Mouse (Mus musculus): ENCODE results near the gene Gm20388. TPM values are rescaled to one million over a fixed set of nuclear protein-coding genes. Genes with fewer than 3 reads are reported as not detected.

The Gm20388 gene
- polyA plus RNA-seq, 1 experiment from 2014 or later, result 1.4 TPM

GRCm38 (mm10) chr8:123134149-123134713 lies 3223.6 kb downstream of the Gm20388 start:
- Histone ChIP-seq H3K4me3 (ENCODE audit: low read depth, low read length) (no peak overlapping the region), H3K27me3 (ENCODE audit: control insufficient read depth, insufficient read depth, low read depth, low read length) (no peaks in the 10 kb centered on the region), H3K9me3 (replicated peaks; ENCODE audit: control insufficient read depth, low read length) (peaks cover 3% of the 10 kb centered on the region; the same call in 1 of the 2 replicates), H3K4me1 (ENCODE audit: control insufficient read depth, low read depth, low read length) (no peaks in the 10 kb centered on the region), H3K36me3 (ENCODE audit: control insufficient read depth, insufficient read depth) (no peaks in the 10 kb centered on the region), H3K4me2 (ENCODE audit: low read depth, low read length) (no peak overlapping the region), H3K27ac (ENCODE audit: low read length) (no peak overlapping the region), H3K9ac (ENCODE audit: low read depth, low read length) (no peak overlapping the region)
- WGBS (ENCODE audit: insufficient replicate concordance), result 70% methylated on average over 11 of the region's 11 CpGs
- no peak for ATAC-seq (ENCODE audit: low read depth)

DNA sequence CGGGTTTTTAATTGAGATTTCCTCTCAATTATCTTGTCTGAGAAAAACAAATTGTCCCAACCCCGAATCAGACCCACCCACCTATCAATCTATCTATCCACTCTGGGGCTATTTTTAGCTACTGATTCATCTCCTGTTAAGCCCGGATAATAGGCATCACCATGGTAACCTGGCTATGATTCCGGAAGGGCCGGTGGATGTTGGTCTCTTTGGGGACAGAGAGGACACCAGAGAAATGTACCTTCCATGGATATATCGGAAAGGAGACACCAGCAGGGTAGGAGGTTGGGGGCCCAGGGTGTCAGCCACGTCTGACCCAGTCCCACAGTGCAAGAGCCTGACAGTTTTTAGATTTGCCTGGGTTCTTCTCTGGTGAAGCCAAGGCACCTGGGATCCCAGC lies 3224.8 kb downstream of the Gm20388 start:
- WGBS (ENCODE audit: insufficient replicate concordance), result 31% methylated on average over 7 of the region's 7 CpGs
- Histone ChIP-seq H3K4me1 (ENCODE audit: control insufficient read depth, low read depth, low read length) (no peaks in the 10 kb centered on the region), H3K9me3 (replicated peaks; ENCODE audit: control insufficient read depth, low read length) (peaks cover 3% of the 10 kb centered on the region; the same call in 1 of the 2 replicates), H3K4me3 (ENCODE audit: low read depth, low read length) (no peak overlapping the region), H3K36me3 (ENCODE audit: control insufficient read depth, insufficient read depth) (no peaks in the 10 kb centered on the region), H3K27ac (ENCODE audit: low read length) (no peak overlapping the region), H3K27me3 (ENCODE audit: control insufficient read depth, insufficient read depth, low read depth, low read length) (no peaks in the 10 kb centered on the region), H3K4me2 (ENCODE audit: low read depth, low read length) (no peak overlapping the region), H3K9ac (ENCODE audit: low read depth, low read length) (no peak overlapping the region)
- no peak for ATAC-seq (ENCODE audit: low read depth)

- no peaks in the 10 kb centered on the region for H3K4me1 ChIP-seq (ENCODE audit: control insufficient read depth, low read depth, low read length)
- no peaks in the 10 kb centered on the region for H3K27me3 ChIP-seq (ENCODE audit: control insufficient read depth, insufficient read depth, low read depth, low read length)
- H3K9ac ChIP-seq (ENCODE audit: low read depth, low read length), result no peak overlapping the region
- 49% methylated on average over 9 of the region's 9 CpGs for WGBS (ENCODE audit: insufficient replicate concordance)
- no peak overlapping the region for H3K27ac ChIP-seq (ENCODE audit: low read length)
- ATAC-seq (ENCODE audit: low read depth), result no peak
- no peak overlapping the region for H3K4me2 ChIP-seq (ENCODE audit: low read depth, low read length)
- H3K36me3 ChIP-seq (ENCODE audit: control insufficient read depth, insufficient read depth), result no peaks in the 10 kb centered on the region
- no peak overlapping the region for H3K4me3 ChIP-seq (ENCODE audit: low read depth, low read length)
- peaks cover 3% of the 10 kb centered on the region; the same call in 1 of the 2 replicates for H3K9me3 ChIP-seq (replicated peaks; ENCODE audit: control insufficient read depth, low read length)
Measured at GRCm38 (mm10) chr8:123135806-123136205, 3225.2 kb downstream of the Gm20388 start.

DNA sequence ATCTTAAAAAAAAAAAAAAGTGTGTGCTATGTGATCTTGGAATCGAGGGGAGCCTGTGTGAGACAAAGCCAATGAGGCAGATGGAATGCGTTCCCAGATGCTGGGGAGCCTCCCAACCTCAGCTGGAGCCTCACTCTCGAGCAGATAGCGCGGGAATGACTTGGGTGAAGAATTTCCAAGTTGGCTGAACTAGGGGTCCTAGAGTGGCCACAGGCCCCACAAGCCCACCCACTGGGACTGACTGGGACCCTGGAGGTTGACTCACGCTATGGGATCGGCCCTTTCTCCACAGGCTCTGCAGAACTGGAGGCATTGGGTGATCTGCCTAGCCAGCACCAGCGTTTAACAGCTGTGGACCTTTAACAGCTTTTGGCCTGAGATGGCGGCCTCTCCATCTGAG lies 3225.6 kb downstream of the Gm20388 start:
- Histone ChIP-seq H3K4me3 (ENCODE audit: low read depth, low read length) (no peak overlapping the region), H3K27me3 (ENCODE audit: control insufficient read depth, insufficient read depth, low read depth, low read length) (no peaks in the 10 kb centered on the region), H3K36me3 (ENCODE audit: control insufficient read depth, insufficient read depth) (no peaks in the 10 kb centered on the region), H3K9me3 (replicated peaks; ENCODE audit: control insufficient read depth, low read length) (peaks cover 3% of the 10 kb centered on the region; the same call in 1 of the 2 replicates), H3K27ac (ENCODE audit: low read length) (no peak overlapping the region), H3K9ac (ENCODE audit: low read depth, low read length) (no peak overlapping the region), H3K4me2 (ENCODE audit: low read depth, low read length) (no peak overlapping the region), H3K4me1 (ENCODE audit: control insufficient read depth, low read depth, low read length) (no peaks in the 10 kb centered on the region)
- 68% methylated on average over 9 of the region's 9 CpGs for WGBS (ENCODE audit: insufficient replicate concordance)
- no peak for ATAC-seq (ENCODE audit: low read depth)

DNA sequence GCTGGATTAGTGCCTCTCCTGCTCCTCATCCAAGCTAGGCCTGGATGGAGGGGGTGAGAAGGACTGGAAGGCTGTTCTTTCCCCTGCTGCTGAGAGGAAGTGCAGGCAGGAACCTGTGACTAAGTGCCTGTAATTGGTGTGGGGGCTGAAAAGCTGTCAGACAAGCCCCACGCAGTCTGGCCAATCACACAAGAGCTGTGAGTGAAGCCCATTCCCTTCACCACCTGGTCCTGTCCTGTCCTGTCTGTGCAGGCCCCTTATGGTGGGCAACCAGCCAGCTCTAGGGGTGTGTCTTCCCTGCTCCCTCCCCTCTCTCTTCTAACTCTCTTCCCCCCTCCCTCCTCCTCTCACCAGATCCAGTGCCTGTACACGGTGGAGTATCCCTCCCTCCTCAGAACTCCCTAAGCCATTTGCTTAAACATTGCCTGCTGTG lies 3227.0 kb downstream of the Gm20388 start:
- no peak overlapping the region for H3K4me2 ChIP-seq (ENCODE audit: low read depth, low read length)
- no peak overlapping the region for H3K4me3 ChIP-seq (ENCODE audit: low read depth, low read length)
- no peak for ATAC-seq (ENCODE audit: low read depth)
- H3K27ac ChIP-seq (ENCODE audit: low read length), result no peak overlapping the region
- no peaks in the 10 kb centered on the region for H3K4me1 ChIP-seq (ENCODE audit: control insufficient read depth, low read depth, low read length)
- peaks cover 3% of the 10 kb centered on the region; the same call in 1 of the 2 replicates for H3K9me3 ChIP-seq (replicated peaks; ENCODE audit: control insufficient read depth, low read length)
- 26% methylated on average over 2 of the region's 2 CpGs for WGBS (ENCODE audit: insufficient replicate concordance)
- H3K36me3 ChIP-seq (ENCODE audit: control insufficient read depth, insufficient read depth), result no peaks in the 10 kb centered on the region
- no peaks in the 10 kb centered on the region for H3K27me3 ChIP-seq (ENCODE audit: control insufficient read depth, insufficient read depth, low read depth, low read length)
- no peak overlapping the region; the same call in 1 of the 2 replicates for H3K9ac ChIP-seq (ENCODE audit: low read depth, low read length)

DNA sequence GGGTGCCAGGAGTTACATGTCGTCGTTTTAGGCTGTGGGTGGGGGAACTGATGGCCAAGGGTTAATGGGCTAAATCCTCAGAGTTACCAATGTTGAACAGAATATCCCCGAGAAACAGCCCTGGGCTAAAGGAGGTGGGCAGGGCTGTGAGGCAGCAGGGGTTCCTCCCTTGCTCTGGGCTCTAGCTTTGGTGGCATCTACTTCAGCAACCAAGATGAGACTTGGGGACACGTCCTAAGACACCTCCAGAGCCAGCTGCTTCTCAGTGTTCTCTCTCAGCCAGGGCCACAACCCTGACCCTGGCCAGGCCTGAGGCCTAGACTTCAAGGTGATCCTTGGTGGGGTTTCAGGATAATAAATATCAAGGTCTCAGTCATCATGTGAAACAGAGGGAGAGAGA lies 3228.1 kb downstream of the Gm20388 start:
- Histone ChIP-seq H3K36me3 (ENCODE audit: control insufficient read depth, insufficient read depth) (no peaks in the 10 kb centered on the region), H3K4me3 (ENCODE audit: low read depth, low read length) (no peak overlapping the region), H3K9ac (ENCODE audit: low read depth, low read length) (no peak overlapping the region), H3K4me2 (ENCODE audit: low read depth, low read length) (no peak overlapping the region), H3K9me3 (replicated peaks; ENCODE audit: control insufficient read depth, low read length) (no peaks in the 10 kb centered on the region), H3K4me1 (ENCODE audit: control insufficient read depth, low read depth, low read length) (no peaks in the 10 kb centered on the region), H3K27ac (ENCODE audit: low read length) (no peak overlapping the region), H3K27me3 (ENCODE audit: control insufficient read depth, insufficient read depth, low read depth, low read length) (no peaks in the 10 kb centered on the region)
- ATAC-seq (ENCODE audit: low read depth), result no peak
- WGBS (ENCODE audit: insufficient replicate concordance), result 60% methylated on average over 4 of the region's 4 CpGs

GRCm38 (mm10) chr8:123141741-123142462 lies 3231.3 kb downstream of the Gm20388 start:
- no peaks in the 10 kb centered on the region for H3K36me3 ChIP-seq (ENCODE audit: control insufficient read depth, insufficient read depth)
- ATAC-seq (ENCODE audit: low read depth), result no peak
- H3K27ac ChIP-seq (ENCODE audit: low read length), result no peak overlapping the region
- no peaks in the 10 kb centered on the region for H3K4me1 ChIP-seq (ENCODE audit: control insufficient read depth, low read depth, low read length)
- no peaks in the 10 kb centered on the region for H3K27me3 ChIP-seq (ENCODE audit: control insufficient read depth, insufficient read depth, low read depth, low read length)
- 76% methylated on average over 14 of the region's 14 CpGs for WGBS (ENCODE audit: insufficient replicate concordance)
- H3K4me3 ChIP-seq (ENCODE audit: low read depth, low read length), result no peak overlapping the region
- no peak overlapping the region for H3K9ac ChIP-seq (ENCODE audit: low read depth, low read length)
- H3K9me3 ChIP-seq (replicated peaks; ENCODE audit: control insufficient read depth, low read length), result no peaks in the 10 kb centered on the region
- no peak overlapping the region for H3K4me2 ChIP-seq (ENCODE audit: low read depth, low read length)

DNA sequence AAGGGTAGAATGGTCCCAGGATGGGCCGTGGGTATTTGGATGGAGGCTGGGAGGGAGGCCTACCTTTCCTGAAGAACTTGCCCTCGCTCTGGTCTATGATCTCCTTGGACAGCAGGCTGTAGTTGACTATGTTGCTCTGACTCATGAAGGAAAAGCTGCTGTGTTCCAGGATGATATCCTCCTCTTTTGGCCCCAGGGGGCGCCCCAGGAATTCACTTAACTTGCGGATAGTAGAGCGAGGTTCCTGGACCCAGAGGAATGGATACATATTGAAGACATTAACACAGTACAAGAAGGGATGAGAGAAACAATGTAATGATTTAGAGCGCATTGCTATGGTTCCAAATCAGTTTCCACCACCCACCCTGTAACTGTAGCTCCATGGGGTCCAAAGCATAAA lies 3234.6 kb downstream of the Gm20388 start:
- Histone ChIP-seq H3K4me3 (ENCODE audit: low read depth, low read length) (no peak overlapping the region), H3K27ac (ENCODE audit: low read length) (no peak overlapping the region), H3K4me1 (ENCODE audit: control insufficient read depth, low read depth, low read length) (no peaks in the 10 kb centered on the region), H3K9me3 (replicated peaks; ENCODE audit: control insufficient read depth, low read length) (no peaks in the 10 kb centered on the region), H3K9ac (ENCODE audit: low read depth, low read length) (no peak overlapping the region), H3K36me3 (ENCODE audit: control insufficient read depth, insufficient read depth) (no peaks in the 10 kb centered on the region), H3K27me3 (ENCODE audit: control insufficient read depth, insufficient read depth, low read depth, low read length) (no peaks in the 10 kb centered on the region; the same call in 1 of the 2 replicates), H3K4me2 (ENCODE audit: low read depth, low read length) (no peak overlapping the region)
- ATAC-seq (ENCODE audit: low read depth), result no peak
- WGBS (ENCODE audit: insufficient replicate concordance), result 45% methylated on average over 6 of the region's 6 CpGs

- Histone ChIP-seq H3K27ac (ENCODE audit: low read length) (no peak overlapping the region), H3K9me3 (replicated peaks; ENCODE audit: control insufficient read depth, low read length) (no peaks in the 10 kb centered on the region), H3K4me3 (ENCODE audit: low read depth, low read length) (no peak overlapping the region), H3K9ac (ENCODE audit: low read depth, low read length) (no peak overlapping the region), H3K4me2 (ENCODE audit: low read depth, low read length) (no peak overlapping the region), H3K36me3 (ENCODE audit: control insufficient read depth, insufficient read depth) (no peaks in the 10 kb centered on the region), H3K4me1 (ENCODE audit: control insufficient read depth, low read depth, low read length) (no peaks in the 10 kb centered on the region), H3K27me3 (ENCODE audit: control insufficient read depth, insufficient read depth, low read depth, low read length) (no peaks in the 10 kb centered on the region; the same call in 1 of the 2 replicates)
- ATAC-seq (ENCODE audit: low read depth), result no peak
- 75% methylated on average over 7 of the region's 7 CpGs for WGBS (ENCODE audit: insufficient replicate concordance)
Measured at GRCm38 (mm10) chr8:123146390-123146789, 3235.7 kb downstream of the Gm20388 start.

Data from liver, embryonic 16.5 days (tissue).